Comparison of ENCODE assay signal across 12 mouse cellular contexts in genomic region chr13:28424446-28425059, GRCm38 (mm10).
DNase-seq lines count a peak whose midpoint lies in the region; ATAC-seq and TF ChIP-seq lines count a peak whose summit lies in the region.
"Had no signal": no experiment of that assay in that cellular context is flagged by ENCODE, and none has a peak within 500 bp of the region (broad histone marks: within the 10 kb centered on the region; RNA-seq: fewer than 3 reads in every experiment).

No protein-coding gene starts in this region.

- peak; percentile 57 for DNase-seq in lung, embryonic 14.5 days
- DNase-seq in lung, postnatal 25 days (ENCODE audit: low spot score): no peak
- DNase-seq in hindbrain, postnatal 0 days (ENCODE audit: low spot score): peak; percentile 11
- peak; percentile 17 for DNase-seq in mesoderm, embryonic 11.5 days (ENCODE audit: low read depth, low spot score)
- DNase-seq in cerebellum, postnatal 36 days: no peak
- no peak for DNase-seq in urinary bladder, postnatal 10 days (ENCODE audit: low spot score)
- no peak for DNase-seq in right cerebral cortex, postnatal 14 days
- DNase-seq: cerebellum, adult 9-10 months; gastrocnemius, postnatal 36 days; right cerebral cortex, postnatal 25 days had no signal

- H3K4me1 ChIP-seq in lung, embryonic 14.5 days (ENCODE audit: insufficient read depth): peaks cover 17% of the 10 kb centered on the region
- peaks cover 23% of the 10 kb centered on the region for H3K4me1 ChIP-seq in forebrain, embryonic 16.5 days (replicated peaks; ENCODE audit: control insufficient read depth, insufficient read depth, low read length)
- H3K4me1 ChIP-seq in hindbrain, postnatal 0 days (ENCODE audit: insufficient read depth, low read length): peaks cover 8% of the 10 kb centered on the region; the same call in 1 of the 2 replicates
- H3K4me1 ChIP-seq: liver, embryonic 15.5 days had no signal

- H3K9ac ChIP-seq in lung, embryonic 14.5 days: no peak overlapping the region
- H3K9ac ChIP-seq in forebrain, embryonic 16.5 days (replicated peaks; ENCODE audit: low read depth, low read length): no peak overlapping the region
- H3K9ac ChIP-seq in hindbrain, postnatal 0 days (replicated peaks; ENCODE audit: low read length): no peak overlapping the region
- H3K9ac ChIP-seq: liver, embryonic 15.5 days had no signal

- 19% methylated on average over 8 of the region's 8 CpGs for WGBS in lung, embryonic 14.5 days
- 29% methylated on average over 8 of the region's 8 CpGs for WGBS in forebrain, embryonic 16.5 days
- 27% methylated on average over 8 of the region's 8 CpGs for WGBS in hindbrain, postnatal 0 days

- no peak for TF ChIP-seq CTCF in lung, embryonic 14.5 days (IDR thresholded peaks at IDR 0.05; ENCODE audit: low read depth)
- no peak for TF ChIP-seq CTCF in hindbrain, postnatal 0 days (IDR thresholded peaks at IDR 0.05; ENCODE audit: low read depth)

- no peak overlapping the region for H3K27ac ChIP-seq in lung, embryonic 14.5 days (ENCODE audit: low read depth)
- peak overlapping the region; percentile 7 for H3K27ac ChIP-seq in forebrain, embryonic 16.5 days (ENCODE audit: low read length)
- H3K27ac ChIP-seq in hindbrain, postnatal 0 days: no peak overlapping the region
- H3K27ac ChIP-seq: liver, embryonic 15.5 days had no signal

- H3K27me3 ChIP-seq in lung, embryonic 14.5 days (ENCODE audit: insufficient read depth, low read length): no peaks in the 10 kb centered on the region
- H3K27me3 ChIP-seq in forebrain, embryonic 16.5 days (replicated peaks; ENCODE audit: control insufficient read depth, insufficient read depth, low read length): no peaks in the 10 kb centered on the region
- H3K27me3 ChIP-seq in hindbrain, postnatal 0 days (ENCODE audit: insufficient read depth, low read length): no peaks in the 10 kb centered on the region

- no peak for ATAC-seq in lung, embryonic 14.5 days (ENCODE audit: insufficient read depth)
- no peak for ATAC-seq in forebrain, embryonic 16.5 days
- no peak for ATAC-seq in hindbrain, postnatal 0 days

- no peaks in the 10 kb centered on the region for H3K36me3 ChIP-seq in lung, embryonic 14.5 days (ENCODE audit: insufficient read depth)
- H3K36me3 ChIP-seq in forebrain, embryonic 16.5 days (ENCODE audit: control insufficient read depth, insufficient read depth): no peaks in the 10 kb centered on the region
- H3K36me3 ChIP-seq in hindbrain, postnatal 0 days (ENCODE audit: insufficient read depth, low read length): no peaks in the 10 kb centered on the region
- H3K36me3 ChIP-seq: liver, embryonic 15.5 days had no signal

- no peak overlapping the region for H3K4me2 ChIP-seq in lung, embryonic 14.5 days
- no peak overlapping the region for H3K4me2 ChIP-seq in forebrain, embryonic 16.5 days (ENCODE audit: low read length)
- H3K4me2 ChIP-seq in hindbrain, postnatal 0 days (ENCODE audit: low read depth, low read length): no peak overlapping the region
- H3K4me2 ChIP-seq: liver, embryonic 15.5 days had no signal

- H3K9me3 ChIP-seq in lung, embryonic 14.5 days (ENCODE audit: low read depth, low read length): no peaks in the 10 kb centered on the region
- no peaks in the 10 kb centered on the region for H3K9me3 ChIP-seq in forebrain, embryonic 16.5 days (ENCODE audit: control insufficient read depth, low read length)
- H3K9me3 ChIP-seq in hindbrain, postnatal 0 days (ENCODE audit: low read length): no peaks in the 10 kb centered on the region
- H3K9me3 ChIP-seq: liver, embryonic 15.5 days had no signal

- no peak overlapping the region for H3K4me3 ChIP-seq in lung, embryonic 14.5 days (ENCODE audit: low read depth, low read length)
- H3K4me3 ChIP-seq in forebrain, embryonic 16.5 days (replicated peaks; ENCODE audit: low read length): no peak overlapping the region
- no peak overlapping the region for H3K4me3 ChIP-seq in hindbrain, postnatal 0 days (ENCODE audit: low read length)
- H3K4me3 ChIP-seq: liver, embryonic 15.5 days had no signal

Comparison
In these comparisons a context has a peak if more than half of its experiments do, and no peak if none do; other contexts are left out.
1. DNase-seq: peak in lung, embryonic 14.5 days (single experiment), hindbrain, postnatal 0 days (single experiment) and mesoderm, embryonic 11.5 days (single experiment); none in lung, postnatal 25 days (single experiment), cerebellum, postnatal 36 days (0 of 2), urinary bladder, postnatal 10 days (single experiment) and right cerebral cortex, postnatal 14 days (single experiment).